Mouse (Mus musculus): Measurements from ENCODE around the gene Hnrnpa0.
A peak's percentile ranks its signal among the peaks of the same experiment; 100 is the strongest.

- 0 out of 2 replicates have a peak, but pooled peaks have one; percentile 1 for TF ChIP-seq CTCF (IDR thresholded peaks at IDR 0.05; ENCODE audit: extremely low read depth, insufficient read depth, insufficient read length, insufficient replicate concordance)
- TF ChIP-seq POLR2A (IDR thresholded peaks at IDR 0.05; ENCODE audit: low read depth, low read length), result peak; percentile 61; the same call in 1 of the 2 replicates
These were observed 29.2 kb upstream of the Hnrnpa0 start, which contains the start of gene Idnk for GRCm38 (mm10) chr13:58157447-58158098.
